ENCODE assay signal across 37 mouse cellular contexts in the genomic region with DNA sequence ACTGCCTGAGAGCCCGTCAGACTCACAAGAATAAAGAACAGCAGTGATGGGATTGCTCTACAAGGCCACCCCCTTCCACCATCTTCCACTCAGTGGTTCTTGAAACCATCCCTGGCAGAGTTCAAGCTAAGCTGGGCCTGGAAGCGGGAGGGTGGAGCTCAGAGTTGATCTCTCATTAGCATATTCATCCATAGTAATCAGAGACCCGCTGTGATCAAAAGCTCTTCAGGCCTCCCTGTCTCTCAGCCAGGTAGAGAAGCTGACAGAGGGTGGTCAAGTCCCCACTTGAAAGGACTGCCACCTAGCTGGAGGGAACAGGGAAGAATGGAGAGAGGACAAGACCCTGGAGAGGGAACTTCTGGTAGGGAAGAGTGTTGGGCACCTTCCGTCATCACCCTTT. TPM values are rescaled to one million over a fixed set of nuclear protein-coding genes. Genes with fewer than 3 reads are reported as not detected.
"Had no signal": no experiment of that assay in that cellular context is flagged by ENCODE, and none has a peak within 500 bp of the region (broad histone marks: within the 10 kb centered on the region; RNA-seq: fewer than 3 reads in every experiment).

No protein-coding gene starts in this region.

- H3K27me3 ChIP-seq: limb, embryonic 15.5 days; lung, embryonic 15.5 days; midbrain, embryonic 13.5 days; midbrain, embryonic 15.5 days; neural tube, embryonic 12.5 days; neural tube, embryonic 13.5 days had no signal

- H3K27ac ChIP-seq: limb, embryonic 10.5 days; limb, embryonic 12.5 days; limb, embryonic 13.5 days; limb, embryonic 15.5 days; liver, embryonic 12.5 days; liver, embryonic 13.5 days; liver, embryonic 14.5 days; liver, embryonic 15.5 days; lung, embryonic 15.5 days; macrophage; midbrain, embryonic 10.5 days; midbrain, embryonic 12.5 days; midbrain, embryonic 13.5 days; midbrain, embryonic 15.5 days; neural tube, embryonic 12.5 days; neural tube, embryonic 13.5 days had no signal

- DNase-seq: left cerebral cortex, postnatal 4 days; liver; liver, embryonic 13.5 days; liver, postnatal 0 days; lung, adult 18-20 months; lung, adult 2 months; lung, embryonic 14.5 days; lung, postnatal 10 days; lung, postnatal 14 days; lung, postnatal 36 days; lung, postnatal 4 days; midbrain, embryonic 14.5 days had no signal

- ATAC-seq: liver, embryonic 12.5 days; liver, postnatal 0 days; lung, postnatal 0 days; midbrain, embryonic 13.5 days; midbrain, embryonic 15.5 days; midbrain, embryonic 16.5 days had no signal

- H3K4me1 ChIP-seq: limb, embryonic 10.5 days; limb, embryonic 12.5 days; limb, embryonic 13.5 days; limb, embryonic 15.5 days; liver, embryonic 12.5 days; liver, embryonic 13.5 days; liver, embryonic 15.5 days; lung, embryonic 15.5 days; megakaryocyte, embryonic 14.5 days; midbrain, embryonic 10.5 days; midbrain, embryonic 12.5 days; midbrain, embryonic 15.5 days; neural tube, embryonic 12.5 days had no signal

- H3K9me3 ChIP-seq: limb, embryonic 10.5 days; limb, embryonic 12.5 days; limb, embryonic 13.5 days; limb, embryonic 15.5 days; liver, embryonic 12.5 days; liver, embryonic 13.5 days; liver, embryonic 15.5 days; lung, embryonic 15.5 days; megakaryocyte, embryonic 14.5 days; midbrain, embryonic 10.5 days; midbrain, embryonic 12.5 days; midbrain, embryonic 13.5 days; midbrain, embryonic 15.5 days; neural tube, embryonic 12.5 days; neural tube, embryonic 13.5 days had no signal

- H3K9ac ChIP-seq: limb, embryonic 12.5 days; limb, embryonic 13.5 days; limb, embryonic 15.5 days; liver, embryonic 12.5 days; liver, embryonic 13.5 days; liver, embryonic 14.5 days; liver, embryonic 15.5 days; liver, postnatal 0 days; lung, embryonic 14.5 days; lung, embryonic 15.5 days; midbrain, embryonic 12.5 days; midbrain, embryonic 13.5 days; midbrain, embryonic 15.5 days; neural tube, embryonic 12.5 days; neural tube, embryonic 13.5 days had no signal

- H3K4me3 ChIP-seq: limb, embryonic 10.5 days; limb, embryonic 12.5 days; limb, embryonic 13.5 days; limb, embryonic 15.5 days; liver, embryonic 12.5 days; liver, embryonic 13.5 days; liver, embryonic 15.5 days; lung, embryonic 15.5 days; megakaryocyte, embryonic 14.5 days; midbrain, embryonic 10.5 days; midbrain, embryonic 12.5 days; midbrain, embryonic 13.5 days; midbrain, embryonic 15.5 days; myocyte; neural tube, embryonic 12.5 days; neural tube, embryonic 13.5 days had no signal

- H3K4me2 ChIP-seq: limb, embryonic 12.5 days; limb, embryonic 13.5 days; limb, embryonic 15.5 days; liver, embryonic 11.5 days; liver, embryonic 12.5 days; liver, embryonic 13.5 days; liver, embryonic 15.5 days; lung, embryonic 14.5 days; lung, embryonic 15.5 days; midbrain, embryonic 11.5 days; midbrain, embryonic 12.5 days; midbrain, embryonic 13.5 days; midbrain, embryonic 15.5 days; neural tube, embryonic 12.5 days; neural tube, embryonic 13.5 days had no signal

- H3K36me3 ChIP-seq: liver, embryonic 12.5 days; liver, embryonic 13.5 days; liver, embryonic 15.5 days; lung, embryonic 15.5 days; midbrain, embryonic 15.5 days had no signal

RNA-seq across cellular contexts. Expression of a gene that starts 8.0 kb away (rescaled TPM):
- total RNA-seq: megakaryocyte progenitor cell, adult 5-6 weeks; megakaryocyte, adult 5-6 weeks; megakaryocyte-erythroid progenitor cell, adult 5-6 weeks; monocyte, adult 5-6 weeks had no signal
- polyA plus RNA-seq: macrophage had no signal
